Mouse (Mus musculus) CH12.LX (cell line): Measurements from ENCODE around the gene Ccdc63. TPM values are rescaled to one million over a fixed set of nuclear protein-coding genes. Genes with fewer than 3 reads are reported as not detected.

ENCODE experiments used
- DNase-seq: peaks from one replicate; pipeline ENCODE4 v3.0.0-alpha.2; 2013; ENCODE audit errors: extremely low read depth
- H3K27ac ChIP-seq: 2 replicates; pipeline ENCODE4 v1.5.1; 2012; ENCODE audit warnings: low read depth, mild to moderate bottlenecking, control low read depth, moderate library complexity; ENCODE audit not compliant: insufficient read depth
- H3K27me3 ChIP-seq: replicated peaks from 2 replicates; pipeline ENCODE3; 2012; ENCODE audit warnings: inconsistent platforms
- H3K36me3 ChIP-seq, 2 experiments: replicated peaks in 1 of 2; 2 replicates each; pipeline versions ENCODE3 to v1.6.1; 2012; ENCODE audit warnings: inconsistent platforms in 1 of 2, low read length in 1 of 2, mild to moderate bottlenecking in 1 of 2, mixed read lengths in 1 of 2, moderate library complexity in 1 of 2; ENCODE audit not compliant: control insufficient read depth in 1 of 2, insufficient read depth in 1 of 2
- H3K4me1 ChIP-seq, 2 experiments: 2 replicates each; pipeline ENCODE4 v1.6.1; 2012; ENCODE audit warnings: inconsistent platforms in 1 of 2, moderate library complexity in 1 of 2; ENCODE audit not compliant: insufficient read depth in 2 of 2, control insufficient read depth in 1 of 2
- H3K4me2 ChIP-seq: 2 replicates; pipeline ENCODE4 v1.6.1; 2012; ENCODE audit warnings: low read depth, mild to moderate bottlenecking, control low read depth; ENCODE audit not compliant: poor library complexity, insufficient read depth, severe bottlenecking
- H3K4me3 ChIP-seq, 3 experiments: fragments of 150-350 bp in 1 of 3; sonication (generic) in 1 of 3; replicated peaks in 1 of 3; 2 replicates each; pipeline versions ENCODE3 to v1.5.1; 2011 to 2012; ENCODE audit warnings: low read depth in 2 of 3, low read length in 2 of 3, mild to moderate bottlenecking in 2 of 3, moderate library complexity in 2 of 3, control low read depth in 1 of 3, improper control_type of control experiment in 1 of 3, inconsistent platforms in 1 of 3, mixed read lengths in 1 of 3; ENCODE audit not compliant: poor library complexity in 1 of 3
- H3K79me2 ChIP-seq: replicated peaks from 2 replicates; pipeline ENCODE4 v1.6.1; 2012; ENCODE audit warnings: mild to moderate bottlenecking, moderate library complexity; ENCODE audit not compliant: control insufficient read depth, poor library complexity, insufficient read depth, severe bottlenecking; ENCODE audit errors: extremely low read depth
- H3K9ac ChIP-seq: 2 replicates; pipeline ENCODE4 v1.6.1; 2012; ENCODE audit warnings: low read depth, mild to moderate bottlenecking, control low read depth, moderate library complexity; ENCODE audit not compliant: insufficient read depth
- H3K9me3 ChIP-seq: replicated peaks from 2 replicates; pipeline ENCODE3; 2012; ENCODE audit warnings: low read length, inconsistent platforms, mixed read lengths
- BHLHE40 ChIP-seq: IDR thresholded peaks from 2 replicates; pipeline ENCODE4 v1.6.1; 2011; ENCODE audit warnings: mild to moderate bottlenecking, low read depth, low read length, improper control_type of control experiment
- CHD1 ChIP-seq: IDR thresholded peaks from 2 replicates; pipeline ENCODE4 v1.6.1; 2012; ENCODE audit warnings: low read depth, low read length, improper control_type of control experiment, inconsistent platforms
- CTCF ChIP-seq, 2 experiments: IDR thresholded peaks in 1 of 2; conservative IDR thresholded peaks in 1 of 2; 2 replicates each; pipeline ENCODE4 v1.5.1; 2011 to 2012; ENCODE audit warnings: low read depth in 2 of 2, low read length in 2 of 2, improper control_type of control experiment in 1 of 2, inconsistent platforms in 1 of 2, mild to moderate bottlenecking in 1 of 2, moderate library complexity in 1 of 2
- E2F4 ChIP-seq: IDR thresholded peaks from 2 replicates; pipeline ENCODE4 v1.6.1; 2011; ENCODE audit warnings: low read depth, low read length, improper control_type of control experiment; ENCODE audit not compliant: insufficient replicate concordance
- HCFC1 ChIP-seq: IDR thresholded peaks from 2 replicates; pipeline ENCODE4 v1.6.1; 2012; ENCODE audit warnings: low read depth, mild to moderate bottlenecking, inconsistent platforms, low read length, improper control_type of control experiment
- IRF4 ChIP-seq: IDR thresholded peaks from 2 replicates; pipeline ENCODE4 v1.6.1; 2014; ENCODE audit warnings: low read depth, mild to moderate bottlenecking, inconsistent platforms, low read length, improper control_type of control experiment
- JUN ChIP-seq: IDR thresholded peaks from 2 replicates; pipeline ENCODE4 v1.6.1; 2011; ENCODE audit warnings: low read depth, mild to moderate bottlenecking, low read length, improper control_type of control experiment, moderate library complexity; ENCODE audit not compliant: insufficient read depth
- JUND ChIP-seq: conservative IDR thresholded peaks from 2 replicates; pipeline ENCODE4 v1.6.1; 2011; ENCODE audit warnings: low read depth, low read length, improper control_type of control experiment
- MAX ChIP-seq: IDR thresholded peaks from 2 replicates; pipeline ENCODE4 v1.6.1; 2011; ENCODE audit warnings: low read length, improper control_type of control experiment
- MEF2A ChIP-seq: IDR thresholded peaks from 2 replicates; pipeline ENCODE4 v1.6.1; 2014; ENCODE audit warnings: low read depth, mild to moderate bottlenecking, inconsistent platforms, low read length, improper control_type of control experiment, borderline replicate concordance
- MYC ChIP-seq: IDR thresholded peaks from 2 replicates; pipeline ENCODE4 v1.6.1; 2011; ENCODE audit warnings: low read depth, mild to moderate bottlenecking, improper control_type of control experiment, low read length
- POLR2AphosphoS2 ChIP-seq: IDR thresholded peaks from 2 replicates; pipeline ENCODE4 v1.6.1; 2011; ENCODE audit warnings: low read depth, low read length, improper control_type of control experiment
- RAD21 ChIP-seq: IDR thresholded peaks from 2 replicates; pipeline ENCODE4 v1.6.1; 2011; ENCODE audit warnings: low read depth, mild to moderate bottlenecking, low read length, improper control_type of control experiment, moderate library complexity
- SIN3A ChIP-seq: IDR thresholded peaks from 2 replicates; pipeline ENCODE4 v1.6.1; 2012; ENCODE audit warnings: low read length, improper control_type of control experiment, inconsistent platforms
- SMC3 ChIP-seq: IDR thresholded peaks from 2 replicates; pipeline ENCODE4 v1.6.1; 2011; ENCODE audit warnings: low read depth, low read length, improper control_type of control experiment
- TBP ChIP-seq: conservative IDR thresholded peaks from 2 replicates; pipeline ENCODE4 v1.6.1; 2011; ENCODE audit warnings: low read depth, low read length, improper control_type of control experiment
- UBTF ChIP-seq: IDR thresholded peaks from 2 replicates; pipeline ENCODE4 v1.6.1; 2012; ENCODE audit warnings: low read depth, mild to moderate bottlenecking, inconsistent platforms, low read length, improper control_type of control experiment, moderate library complexity
- USF2 ChIP-seq: conservative IDR thresholded peaks from 2 replicates; pipeline ENCODE4 v1.6.1; 2011; ENCODE audit warnings: low read depth, low read length, improper control_type of control experiment
- ZC3H11A ChIP-seq: IDR thresholded peaks from 2 replicates; pipeline ENCODE4 v1.6.1; 2012; ENCODE audit warnings: low read depth, mild to moderate bottlenecking, inconsistent platforms, low read length, improper control_type of control experiment
- ZKSCAN1 ChIP-seq: IDR thresholded peaks from 2 replicates; pipeline ENCODE4 v1.6.1; 2012; ENCODE audit warnings: low read depth, inconsistent platforms, low read length, improper control_type of control experiment, borderline replicate concordance
- ZNF384 ChIP-seq: IDR thresholded peaks from 2 replicates; pipeline ENCODE4 v1.6.1; 2012; ENCODE audit warnings: low read depth, low read length, improper control_type of control experiment, inconsistent platforms
- dilution Hi-C: fragments of 300-500 bp; cut with MboI; formaldehyde crosslinking; loops from 2 replicates; pipeline ENCODE4 v1.14.3; 2020; ENCODE audit warnings: low sequenced_read_pairs; ENCODE audit not compliant: extremely low pct_unique_long_range_greater_than_20kb, extremely low pct_ligation_motif_present
- in situ Hi-C: fragments of 300-500 bp; cut with MboI; formaldehyde crosslinking; loops from 3 replicates; pipeline ENCODE4 v1.14.3; 2019; ENCODE audit warnings: low sequenced_read_pairs, low pct_ligation_motif_present, low pct_unique_long_range_greater_than_20kb, mixed read lengths
- polyA plus RNA-seq: library from polyadenylated mRNA; unstranded; fragments of >175 nt; gene quantifications from 2 replicates; pipeline ENCODE4 v1.2.1, GENCODE M21; 2012; ENCODE audit warnings: low read depth; ENCODE audit not compliant: insufficient read length
- total RNA-seq, 2 experiments: library from RNA; depleted of rRNA; stranded (reverse); fragments of 300-350 nt in 1 of 2; fragments of >200 nt in 1 of 2; gene quantifications; 2 replicates each; pipeline ENCODE4 v1.2.3; 2012 to 2014

The Ccdc63 gene
- total and polyA plus RNA-seq, 3 experiments = 0.39 to 0.70 (median 0.47) TPM

DNA sequence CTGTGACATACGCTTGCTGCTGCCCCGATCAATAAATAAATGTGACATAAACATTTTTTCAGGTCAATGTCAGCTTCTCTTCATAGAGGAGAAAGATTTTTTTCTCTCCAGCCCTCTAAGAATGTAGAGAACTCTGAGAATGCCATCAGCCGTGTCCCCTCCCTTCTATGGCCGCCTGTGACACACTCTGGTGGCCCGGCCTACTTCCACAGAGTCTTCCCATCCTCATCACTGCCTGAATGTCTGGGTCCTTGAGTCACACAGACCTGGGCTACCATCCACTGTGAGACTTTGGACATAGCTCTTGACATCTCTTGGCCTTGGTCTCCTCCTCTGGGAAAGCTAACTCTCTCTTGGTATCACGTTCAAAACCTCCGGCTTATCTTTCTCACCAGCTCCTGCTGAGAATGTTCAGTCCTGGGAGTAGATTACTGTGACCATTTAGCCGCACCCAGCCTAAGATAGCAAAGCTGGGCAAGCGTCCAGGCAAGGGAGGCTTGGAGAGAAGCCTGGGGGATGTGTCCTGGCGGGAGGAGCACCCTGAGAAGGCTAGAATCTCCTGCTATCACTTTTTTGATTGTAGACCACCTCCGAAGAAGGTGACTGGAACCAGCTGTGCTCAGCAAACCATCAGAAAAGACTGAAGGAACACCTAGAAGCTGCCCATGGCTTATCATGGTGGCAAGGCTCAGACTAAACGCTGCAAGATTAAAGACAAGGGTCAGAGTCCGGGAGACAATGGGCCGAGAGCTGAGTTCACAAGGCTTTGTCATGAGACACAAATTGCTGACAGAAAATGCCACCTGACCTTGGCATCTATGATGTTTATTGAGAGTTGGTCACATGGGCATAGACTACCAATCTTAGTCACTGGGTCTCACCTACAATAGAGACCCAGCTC, 3.9 kb downstream of the Ccdc63 start:
- H3K36me3 ChIP-seq = peaks cover 0 to 2% of the 10 kb centered on the region in 2 experiments
- in situ Hi-C loops = loop anchor here (25.0 kb wide), 2 partner anchors 126 to 501 kb away; partner anchors contain the start of genes P2rx7 and Tctn1
- H3K4me1 ChIP-seq = peaks cover 0 to 4% of the 10 kb centered on the region in 2 experiments; a peak in 2 of 4 replicates
- no peak for DNase-seq
- TF ChIP-seq UBTF = no peak
- TF ChIP-seq SIN3A = no peak
- TF ChIP-seq E2F4 = no peak
- no peak for TF ChIP-seq USF2
- TF ChIP-seq CHD1 = no peak
- no peak for TF ChIP-seq IRF4
- TF ChIP-seq MAX = no peak
- TF ChIP-seq RAD21 = no peak
- no peak for TF ChIP-seq MEF2A
- TF ChIP-seq CTCF (conservative IDR thresholded peaks at IDR 0.05 in 1 of 2, IDR thresholded peaks at IDR 0.05 in 1 of 2; ENCODE audit: low read depth in 2 of 2, low read length in 2 of 2) = no peak
- no peak for TF ChIP-seq BHLHE40
- TF ChIP-seq JUND = no peak
- TF ChIP-seq ZKSCAN1 = no peak
- TF ChIP-seq POLR2AphosphoS2 = no peak
- TF ChIP-seq JUN = no peak
- no peak for TF ChIP-seq SMC3
- TF ChIP-seq ZNF384 = no peak
- no peak for TF ChIP-seq MYC
- no peak for TF ChIP-seq TBP
- no peak overlapping the region for H3K4me2 ChIP-seq
- H3K79me2 ChIP-seq = no peaks in the 10 kb centered on the region
- H3K27ac ChIP-seq = no peak overlapping the region
- dilution Hi-C loops = no loop called here
- H3K4me3 ChIP-seq = no peak overlapping the region
- H3K9ac ChIP-seq = no peak overlapping the region
- no peaks in the 10 kb centered on the region for H3K27me3 ChIP-seq
- H3K9me3 ChIP-seq = no peaks in the 10 kb centered on the region

- TF ChIP-seq HCFC1 = peak; percentile 45
- no peak for TF ChIP-seq ZC3H11A
- TF ChIP-seq, all 38 proteins: peak for 1
- Histone ChIP-seq H3K27ac (no peak overlapping the region), H3K9me3 (no peaks in the 10 kb centered on the region), H3K4me3 (no peak overlapping the region), H3K27me3 (no peaks in the 10 kb centered on the region), H3K9ac (no peak overlapping the region), H3K4me2 (no peak overlapping the region), H3K79me2 (no peaks in the 10 kb centered on the region), H3K4me1 (peaks cover 5 to 11% of the 10 kb centered on the region in 2 experiments), H3K36me3 (no peaks in the 10 kb centered on the region)
- DNase-seq = no peak
- in situ Hi-C loops (loop anchor here (25.0 kb wide), 2 partner anchors 127 to 502 kb away; partner anchors contain the start of genes P2rx7 and Tctn1), dilution Hi-C loops (no loop called here)
These were observed 5.2 kb downstream of the Ccdc63 start for GRCm38 (mm10) chr5:122135290-122135882.
